Mouse (Mus musculus) adrenal gland, adult 2 months (tissue): Measurements from ENCODE around the gene Unc79. TPM values are rescaled to one million over a fixed set of nuclear protein-coding genes. Genes with fewer than 3 reads are reported as not detected.
A peak's percentile ranks its signal among the peaks of the same experiment; 100 is the strongest.

Experiments
- DNase-seq: peaks from one replicate; pipeline ENCODE4 v3.0.0; 2021
- long read RNA-seq: library from polyadenylated mRNA; stranded (forward); transcript quantifications from one replicate; pipeline ENCODE4 v2.0.0, GENCODE M21; 2021
- polyA plus RNA-seq: library from polyadenylated mRNA; depleted of rRNA; stranded (reverse); fragments of >200 nt; gene quantifications from 2 replicates; pipeline ENCODE4 v1.2.3, GENCODE M21; 2012; rRNA removed
- total RNA-seq, 2 experiments: library from RNA; stranded (reverse); gene quantifications; 2 replicates each; pipeline ENCODE4 v1.2.3; 2021

The Unc79 gene
- total RNA-seq: 1 to 10 TPM; 4.4 to 8.1 TPM
- polyA plus RNA-seq: 1.5 and 3.7 TPM in 2 replicates
- long read RNA-seq, partial matches to known transcripts: 1 of 1 reads
- long read RNA-seq, other reads (novel, unspliced or antisense): 0 of 1 reads

- peak; percentile 87 for DNase-seq
Measured at GRCm38 (mm10) chr12:102948778-102949394, at the start of gene Unc79. TSS of gene Unc79 (plus strand) at chr12:102948859.

- DNase-seq: no peak
Measured at GRCm38 (mm10) chr12:102899091-102899490, 49.6 kb upstream of the Unc79 start, which contains the start of gene Cox8c. TSS of gene Cox8c (plus strand) at chr12:102899316.

GRCm38 (mm10) chr12:102908191-102908590 is 40.5 kb upstream of the Unc79 start:
- DNase-seq: no peak

- no peak for DNase-seq
Measured at GRCm38 (mm10) chr12:102916073-102916472, 32.6 kb upstream of the Unc79 start.

- no peak for DNase-seq
Measured at GRCm38 (mm10) chr12:102929764-102930163, 18.9 kb upstream of the Unc79 start.

DNA sequence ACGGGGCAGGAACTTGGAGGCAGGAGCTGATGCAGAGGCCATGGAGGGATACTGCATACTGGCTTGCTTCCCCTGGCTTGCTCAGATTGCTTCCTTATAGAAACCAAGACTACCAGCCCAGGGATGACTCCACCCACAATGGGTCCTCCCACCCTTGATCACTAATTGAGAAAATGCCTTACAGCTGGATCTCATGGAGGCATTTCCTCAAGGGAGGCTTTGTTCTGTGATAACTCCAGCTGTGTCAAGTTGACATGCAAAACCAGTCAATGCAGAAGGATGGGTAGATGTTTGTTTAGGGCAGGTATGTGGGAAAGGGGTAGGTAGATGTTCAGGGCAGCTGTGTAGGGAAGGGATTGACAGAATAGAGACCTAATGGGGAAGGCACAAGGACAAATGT is 18.3 kb upstream of the Unc79 start:
- DNase-seq: no peak

DNA sequence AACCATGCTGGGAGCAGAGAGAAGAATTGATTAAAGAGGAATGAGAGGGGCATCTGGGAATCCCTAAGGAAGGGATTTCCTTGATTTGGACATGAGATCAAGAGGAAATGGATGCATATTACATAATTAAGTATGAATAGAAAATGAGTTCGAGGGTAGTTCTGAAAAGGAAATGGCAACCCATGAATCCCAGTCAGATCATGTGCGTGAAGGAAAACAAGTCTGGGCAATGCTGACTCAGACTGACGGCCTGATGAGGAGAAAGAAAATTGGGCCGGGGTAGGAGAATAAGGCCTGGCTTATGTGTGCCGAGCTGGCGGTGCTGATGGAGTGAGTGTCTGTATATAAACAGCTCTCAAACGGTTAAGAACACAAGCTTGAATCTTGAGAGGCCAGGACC is 17.9 kb upstream of the Unc79 start:
- no peak for DNase-seq

GRCm38 (mm10) chr12:102935892-102936291 is 12.8 kb upstream of the Unc79 start:
- no peak for DNase-seq

DNA sequence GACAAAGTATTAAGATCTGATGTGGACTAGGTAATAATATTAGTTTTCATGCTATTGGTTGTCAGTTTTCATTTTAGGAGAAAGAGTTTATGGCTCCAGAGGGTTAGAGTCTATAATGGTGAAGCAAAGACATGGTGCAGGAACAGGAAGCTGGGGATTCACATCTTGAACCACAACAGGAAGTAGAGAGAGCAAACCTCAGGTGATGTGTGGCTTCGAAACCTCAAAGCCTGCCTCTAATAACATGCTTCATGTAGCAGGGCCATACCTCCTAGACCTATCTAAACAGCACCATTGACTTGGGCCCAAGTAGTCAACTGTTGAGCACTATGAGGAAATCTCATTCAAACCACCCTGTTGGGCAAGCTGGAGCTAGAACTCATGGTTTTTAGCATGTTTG is 3.1 kb upstream of the Unc79 start:
- DNase-seq: no peak

GRCm38 (mm10) chr12:102947826-102948225 is 833 bp upstream of the Unc79 start:
- DNase-seq: no peak

GRCm38 (mm10) chr12:102949395-102950208 is 943 bp downstream of the Unc79 start:
- DNase-seq: peak; percentile 76

DNA sequence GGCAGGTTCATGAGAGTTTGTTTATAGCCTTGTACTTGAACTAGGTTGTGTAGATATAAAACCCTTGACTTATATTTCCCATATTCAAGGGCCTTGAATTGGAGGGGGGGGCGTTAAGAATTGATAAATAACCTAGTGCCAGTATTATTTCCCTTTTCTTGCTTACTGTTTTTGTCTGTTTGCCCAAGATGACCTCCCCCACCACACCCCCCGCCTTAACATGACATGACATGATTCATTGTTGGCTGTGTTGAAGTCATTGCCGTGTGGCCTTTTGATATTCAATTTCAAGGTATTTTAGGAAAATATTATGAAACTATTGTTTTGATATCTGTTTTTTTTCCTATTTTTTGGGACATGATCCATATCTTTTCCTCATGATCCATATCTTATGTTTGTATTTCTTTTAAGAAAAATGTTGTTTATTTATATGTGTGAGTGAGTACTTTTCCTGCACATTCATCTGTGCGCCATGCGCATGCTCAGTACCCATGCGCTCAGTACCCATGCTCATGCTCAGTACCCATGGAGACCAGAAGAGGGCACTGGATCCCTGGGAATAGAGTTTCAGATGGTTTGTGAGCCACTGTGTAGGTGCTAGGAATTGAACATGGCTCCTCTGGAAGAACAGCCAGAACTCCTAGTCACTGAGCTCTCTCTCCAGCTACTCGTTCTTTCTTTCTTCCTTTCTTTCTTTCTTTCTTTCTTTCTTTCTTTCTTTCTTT is 11.6 kb downstream of the Unc79 start:
- DNase-seq: peak; percentile 68

GRCm38 (mm10) chr12:102961066-102961465 is 12.4 kb downstream of the Unc79 start:
- DNase-seq: peak; percentile 62

DNA sequence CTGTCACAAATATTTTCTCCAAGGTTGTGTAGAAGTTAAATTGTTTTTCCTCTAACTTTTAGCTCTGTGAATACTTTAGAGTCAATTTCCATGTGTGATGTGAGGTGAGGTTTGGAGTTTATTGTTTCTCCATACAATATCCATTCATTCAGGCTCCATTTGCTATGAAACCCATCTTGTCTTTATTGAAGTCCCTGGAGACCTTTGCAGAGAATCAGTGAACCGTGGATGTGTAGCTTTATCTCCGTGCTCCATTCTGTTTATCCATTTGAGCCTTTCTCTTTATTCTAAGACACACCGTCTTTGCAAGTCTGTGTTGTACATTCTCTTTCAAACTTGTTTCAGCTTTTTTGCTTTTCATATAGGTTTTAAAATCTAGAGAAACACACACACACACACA is 15.8 kb downstream of the Unc79 start:
- no peak for DNase-seq

- DNase-seq: no peak
Measured at GRCm38 (mm10) chr12:102980584-102980983, 31.9 kb downstream of the Unc79 start.

DNA sequence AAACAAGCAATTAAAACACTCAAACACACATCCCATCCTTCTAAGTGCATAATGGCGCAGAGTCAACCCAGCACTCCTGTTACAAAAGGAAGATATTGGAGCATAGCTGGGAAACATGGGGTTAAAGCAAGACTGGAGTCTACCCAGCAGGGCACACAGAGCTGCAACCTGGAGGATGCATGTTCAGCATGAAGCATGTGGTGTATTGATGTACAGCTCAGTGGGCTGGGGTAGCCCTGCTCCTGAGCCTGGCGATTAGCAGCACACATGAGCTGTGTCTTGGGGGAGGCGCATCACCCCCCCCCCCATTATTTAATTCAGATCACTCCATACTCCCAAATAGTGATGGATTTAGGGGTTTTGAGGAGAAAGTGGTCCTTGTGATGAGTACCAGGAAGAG is 32.9 kb downstream of the Unc79 start:
- no peak for DNase-seq

DNA sequence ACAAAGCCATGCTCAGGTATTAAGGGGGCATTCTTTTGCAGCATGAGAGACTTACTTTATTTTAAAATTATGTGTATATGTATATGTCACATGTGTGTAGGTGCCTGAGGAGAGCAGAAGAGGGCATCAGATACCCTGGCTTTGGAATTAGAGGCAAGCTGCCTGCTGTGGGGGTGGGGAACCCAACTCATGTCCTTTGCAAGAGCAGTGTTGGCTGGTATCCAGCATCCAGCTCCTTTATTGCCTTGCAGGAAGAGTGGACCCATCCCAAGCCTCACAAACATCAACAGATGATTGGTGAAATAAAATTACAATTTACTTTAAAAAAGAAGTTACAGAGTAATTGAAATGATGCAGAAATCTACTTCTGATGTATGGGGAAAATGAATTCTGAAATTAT is 36.7 kb downstream of the Unc79 start:
- no peak for DNase-seq

DNA sequence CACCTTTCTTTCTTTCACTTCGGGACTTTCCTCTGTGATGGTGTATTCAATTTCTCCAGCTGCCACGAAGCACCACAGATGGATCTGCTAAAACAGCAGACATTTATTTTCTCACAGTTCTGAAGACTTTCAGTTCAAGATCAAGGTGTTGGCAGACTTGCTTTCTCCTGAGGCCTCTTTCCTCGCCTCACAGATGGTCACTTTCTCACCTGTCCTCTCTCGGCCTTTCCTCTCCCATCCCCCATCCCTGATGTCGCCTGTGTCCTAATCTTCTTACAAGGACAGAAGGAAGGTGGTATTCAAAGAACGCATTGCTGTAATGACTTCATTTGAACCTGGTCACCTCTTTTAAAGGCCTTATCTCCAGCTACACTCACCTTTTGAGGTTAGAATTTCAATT is 39.1 kb downstream of the Unc79 start:
- DNase-seq: no peak

- DNase-seq: peak; percentile 86
Measured at GRCm38 (mm10) chr12:103008491-103008890, 59.8 kb downstream of the Unc79 start.

DNA sequence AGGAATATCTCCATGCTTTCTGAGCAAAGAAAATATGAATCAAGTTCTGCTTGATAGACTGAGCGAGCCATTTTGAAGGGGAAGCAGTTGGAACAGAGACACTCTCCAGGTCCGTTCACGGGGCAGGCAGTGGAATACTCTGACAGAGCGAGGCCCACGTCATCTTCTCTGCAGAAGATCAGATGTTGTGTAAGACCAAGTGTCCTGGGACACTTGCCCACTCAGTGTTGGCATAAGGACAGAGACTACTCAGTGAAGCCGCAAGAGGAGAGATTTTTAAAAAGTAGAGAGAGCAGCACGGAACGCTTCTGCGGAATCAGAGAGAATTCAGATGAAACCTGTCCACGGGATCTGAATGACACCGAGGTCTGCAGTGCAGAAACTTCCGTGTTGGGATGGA is 69.5 kb downstream of the Unc79 start:
- DNase-seq: peak; percentile 74

DNA sequence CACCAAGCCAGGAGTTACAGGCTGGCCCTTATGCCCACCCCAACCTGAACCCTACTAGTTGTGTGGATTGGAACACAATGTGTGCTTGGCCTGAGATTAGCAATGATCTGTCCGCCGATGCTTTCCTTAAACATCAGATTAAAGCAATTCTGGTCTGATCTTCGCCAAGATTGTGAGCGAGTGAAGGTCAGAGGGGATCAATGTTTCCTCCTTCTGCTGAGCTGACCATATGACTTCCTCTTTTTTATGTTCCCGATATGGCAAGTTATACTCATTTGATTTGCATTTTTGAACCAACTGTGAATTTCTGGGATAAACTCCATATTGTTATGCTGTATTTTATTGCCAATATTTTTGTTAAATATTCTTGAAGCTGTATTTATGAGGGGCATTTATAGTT is 88.0 kb downstream of the Unc79 start:
- DNase-seq: no peak

- no peak for DNase-seq
Measured at GRCm38 (mm10) chr12:103039332-103039731, 90.7 kb downstream of the Unc79 start.

DNA sequence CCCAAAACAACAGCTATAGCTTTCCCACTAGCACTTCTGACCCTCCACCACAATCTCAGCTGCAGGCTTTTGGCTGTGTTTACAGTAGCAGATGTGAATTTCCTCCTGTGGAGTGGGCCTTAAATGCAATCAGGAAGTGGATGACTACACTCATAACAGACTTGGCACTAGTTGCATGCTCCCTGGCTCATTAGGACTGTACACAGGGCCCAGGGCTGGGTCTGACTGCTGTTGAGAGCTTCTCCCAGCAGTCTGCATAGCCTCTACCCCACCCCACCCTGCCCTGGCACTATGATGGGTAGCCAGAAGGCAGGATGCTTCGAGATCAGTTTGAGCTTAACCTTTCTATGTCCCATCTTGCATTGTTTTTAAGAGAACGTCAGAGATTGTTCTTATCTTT is 91.5 kb downstream of the Unc79 start:
- DNase-seq: no peak
